Mouse (Mus musculus): ENCODE data around the gene Fam229b. TPM values are rescaled to one million over a fixed set of nuclear protein-coding genes. Genes with fewer than 3 reads are reported as not detected.

Gene Fam229b
- polyA plus RNA-seq, 1 experiment = 1.6 TPM

GRCm38 (mm10) chr10:39141401-39141800, 7.7 kb upstream of the Fam229b start:
- DNase-seq = no peak
- no peak for TF ChIP-seq CTCF (IDR thresholded peaks at IDR 0.05; ENCODE audit: borderline replicate concordance, control insufficient read depth, extremely low read depth, insufficient read depth, low read length, poor library complexity)
- no peak for TF ChIP-seq POLR2A (IDR thresholded peaks at IDR 0.05; ENCODE audit: control insufficient read depth, extremely low read depth, insufficient read depth, low read length, poor library complexity)
- Histone ChIP-seq H3K27me3 (ENCODE audit: control insufficient read depth, insufficient read depth, low read length) (no peaks in the 10 kb centered on the region), H3K36me3 (ENCODE audit: control insufficient read depth, insufficient read depth, low read length) (peaks cover 71% of the 10 kb centered on the region), H3K27ac (ENCODE audit: control insufficient read depth, insufficient read depth, low read length) (no peak overlapping the region), H3K4me3 (ENCODE audit: control insufficient read depth, insufficient read depth, low read length) (no peak overlapping the region), H3K4me1 (replicated peaks; ENCODE audit: control insufficient read depth, insufficient read depth, low read length) (peaks cover 14% of the 10 kb centered on the region)
- 98% methylated on average over 2 of the region's 2 CpGs for WGBS

DNA sequence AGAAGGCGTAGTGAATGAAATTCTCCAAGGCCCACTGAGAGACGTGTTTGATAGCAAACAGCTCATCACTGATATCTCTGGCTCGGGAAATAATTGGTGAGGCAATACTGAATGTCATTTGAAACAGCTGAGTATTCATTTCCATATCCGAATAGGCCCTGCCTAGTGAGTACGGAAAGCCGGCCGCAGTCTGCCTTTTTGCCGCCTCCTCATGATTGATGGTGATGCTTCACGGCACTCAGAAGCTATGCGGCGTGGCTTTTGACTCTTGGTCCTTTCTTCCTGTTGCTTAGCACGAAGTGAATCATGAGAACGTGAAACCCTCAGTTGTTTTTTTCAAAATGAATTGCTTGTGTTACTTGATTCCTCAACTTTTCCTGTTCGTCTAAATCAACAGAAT, 7.1 kb upstream of the Fam229b start:
- Histone ChIP-seq H3K27me3 (ENCODE audit: control insufficient read depth, insufficient read depth, low read length) (no peaks in the 10 kb centered on the region), H3K27ac (ENCODE audit: control insufficient read depth, insufficient read depth, low read length) (no peak overlapping the region), H3K4me1 (replicated peaks; ENCODE audit: control insufficient read depth, insufficient read depth, low read length) (peaks cover 17% of the 10 kb centered on the region), H3K4me3 (ENCODE audit: control insufficient read depth, insufficient read depth, low read length) (no peak overlapping the region), H3K36me3 (ENCODE audit: control insufficient read depth, insufficient read depth, low read length) (peaks cover 66% of the 10 kb centered on the region)
- DNase-seq = no peak
- TF ChIP-seq POLR2A (IDR thresholded peaks at IDR 0.05; ENCODE audit: control insufficient read depth, extremely low read depth, insufficient read depth, low read length, poor library complexity) = no peak
- TF ChIP-seq CTCF (IDR thresholded peaks at IDR 0.05; ENCODE audit: borderline replicate concordance, control insufficient read depth, extremely low read depth, insufficient read depth, low read length, poor library complexity) = no peak
- WGBS = 96% methylated on average over 14 of the region's 14 CpGs

GRCm38 (mm10) chr10:39138761-39139160, 5.0 kb upstream of the Fam229b start:
- peaks cover 46% of the 10 kb centered on the region for H3K36me3 ChIP-seq (ENCODE audit: control insufficient read depth, insufficient read depth, low read length)
- H3K4me3 ChIP-seq (ENCODE audit: control insufficient read depth, insufficient read depth, low read length) = no peak overlapping the region
- H3K4me1 ChIP-seq (replicated peaks; ENCODE audit: control insufficient read depth, insufficient read depth, low read length) = peaks cover 23% of the 10 kb centered on the region
- H3K27ac ChIP-seq (ENCODE audit: control insufficient read depth, insufficient read depth, low read length) = peak overlapping the region; percentile 88
- peak; percentile 45 for DNase-seq
- 96% methylated on average over 6 of the region's 6 CpGs for WGBS
- H3K27me3 ChIP-seq (ENCODE audit: control insufficient read depth, insufficient read depth, low read length) = no peaks in the 10 kb centered on the region
- no peak for TF ChIP-seq CTCF (IDR thresholded peaks at IDR 0.05; ENCODE audit: borderline replicate concordance, control insufficient read depth, extremely low read depth, insufficient read depth, low read length, poor library complexity)
- TF ChIP-seq POLR2A (IDR thresholded peaks at IDR 0.05; ENCODE audit: control insufficient read depth, extremely low read depth, insufficient read depth, low read length, poor library complexity) = no peak

GRCm38 (mm10) chr10:39137766-39138165, 4.1 kb upstream of the Fam229b start:
- no peak for TF ChIP-seq CTCF (IDR thresholded peaks at IDR 0.05; ENCODE audit: borderline replicate concordance, control insufficient read depth, extremely low read depth, insufficient read depth, low read length, poor library complexity)
- TF ChIP-seq POLR2A (IDR thresholded peaks at IDR 0.05; ENCODE audit: control insufficient read depth, extremely low read depth, insufficient read depth, low read length, poor library complexity) = no peak
- Histone ChIP-seq H3K27me3 (ENCODE audit: control insufficient read depth, insufficient read depth, low read length) (no peaks in the 10 kb centered on the region), H3K36me3 (ENCODE audit: control insufficient read depth, insufficient read depth, low read length) (peaks cover 36% of the 10 kb centered on the region), H3K4me3 (ENCODE audit: control insufficient read depth, insufficient read depth, low read length) (no peak overlapping the region), H3K4me1 (replicated peaks; ENCODE audit: control insufficient read depth, insufficient read depth, low read length) (peaks cover 26% of the 10 kb centered on the region), H3K27ac (ENCODE audit: control insufficient read depth, insufficient read depth, low read length) (peak overlapping the region; percentile 100; the same call in 1 of the 2 replicates)
- DNase-seq = peak; percentile 43
- 22% methylated on average over 3 of the region's 3 CpGs for WGBS

DNA sequence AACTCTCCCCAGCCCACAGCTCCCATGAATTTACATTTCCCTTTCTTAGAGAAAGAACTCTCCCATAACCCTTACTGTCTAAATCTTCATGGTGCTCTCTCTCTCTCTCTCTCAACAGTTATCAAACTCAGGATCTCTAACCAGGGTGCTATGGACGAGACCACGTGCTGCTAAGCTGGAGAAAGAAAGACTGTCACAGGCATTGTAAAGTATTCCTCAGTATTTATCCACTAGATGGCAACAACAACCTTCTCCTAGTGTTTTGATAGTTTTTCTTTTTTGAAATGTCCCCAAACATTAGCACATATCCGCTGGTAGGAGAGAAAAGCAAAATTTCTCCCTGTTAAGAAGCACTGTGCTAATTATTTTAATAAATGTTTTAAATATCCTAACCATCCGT, 12.3 kb downstream of the Fam229b start:
- DNase-seq = no peak
- Histone ChIP-seq H3K27ac (ENCODE audit: control insufficient read depth, insufficient read depth, low read length) (no peak overlapping the region), H3K4me1 (replicated peaks; ENCODE audit: control insufficient read depth, insufficient read depth, low read length) (no peaks in the 10 kb centered on the region), H3K27me3 (ENCODE audit: control insufficient read depth, insufficient read depth, low read length) (no peaks in the 10 kb centered on the region), H3K36me3 (ENCODE audit: control insufficient read depth, insufficient read depth, low read length) (no peaks in the 10 kb centered on the region), H3K4me3 (ENCODE audit: control insufficient read depth, insufficient read depth, low read length) (no peak overlapping the region)
- TF ChIP-seq CTCF (IDR thresholded peaks at IDR 0.05; ENCODE audit: borderline replicate concordance, control insufficient read depth, extremely low read depth, insufficient read depth, low read length, poor library complexity) (no peak), POLR2A (IDR thresholded peaks at IDR 0.05; ENCODE audit: control insufficient read depth, extremely low read depth, insufficient read depth, low read length, poor library complexity) (no peak)
- WGBS = 32% methylated on average over 4 of the region's 4 CpGs

- H3K27me3 ChIP-seq (ENCODE audit: control insufficient read depth, insufficient read depth, low read length) = no peaks in the 10 kb centered on the region
- no peak overlapping the region for H3K27ac ChIP-seq (ENCODE audit: control insufficient read depth, insufficient read depth, low read length)
- H3K4me1 ChIP-seq (replicated peaks; ENCODE audit: control insufficient read depth, insufficient read depth, low read length) = no peaks in the 10 kb centered on the region
- no peak overlapping the region for H3K4me3 ChIP-seq (ENCODE audit: control insufficient read depth, insufficient read depth, low read length)
- H3K36me3 ChIP-seq (ENCODE audit: control insufficient read depth, insufficient read depth, low read length) = no peaks in the 10 kb centered on the region
- DNase-seq = no peak
- TF ChIP-seq CTCF (IDR thresholded peaks at IDR 0.05; ENCODE audit: borderline replicate concordance, control insufficient read depth, extremely low read depth, insufficient read depth, low read length, poor library complexity) = no peak
- no peak for TF ChIP-seq POLR2A (IDR thresholded peaks at IDR 0.05; ENCODE audit: control insufficient read depth, extremely low read depth, insufficient read depth, low read length, poor library complexity)
- WGBS = 91% methylated on average over 4 of the region's 4 CpGs
These were observed 24.2 kb downstream of the Fam229b start for GRCm38 (mm10) chr10:39109489-39109874.
